Mouse (Mus musculus) inflammation-experienced regulatory T-cells, adult 16 weeks (primary cell): ENCODE data around the gene Pip5k1a. TPM values are rescaled to one million over a fixed set of nuclear protein-coding genes. Genes with fewer than 3 reads are reported as not detected.

Source experiments
- polyA plus RNA-seq: library from polyadenylated mRNA; unstranded; fragments of 100-300 nt; shearing (Covaris generic); gene quantifications from one replicate; pipeline ENCODE4 v1.2.1, GENCODE M21; 2017

Pip5k1a gene
- polyA plus RNA-seq, result 37.0 TPM

DNA sequence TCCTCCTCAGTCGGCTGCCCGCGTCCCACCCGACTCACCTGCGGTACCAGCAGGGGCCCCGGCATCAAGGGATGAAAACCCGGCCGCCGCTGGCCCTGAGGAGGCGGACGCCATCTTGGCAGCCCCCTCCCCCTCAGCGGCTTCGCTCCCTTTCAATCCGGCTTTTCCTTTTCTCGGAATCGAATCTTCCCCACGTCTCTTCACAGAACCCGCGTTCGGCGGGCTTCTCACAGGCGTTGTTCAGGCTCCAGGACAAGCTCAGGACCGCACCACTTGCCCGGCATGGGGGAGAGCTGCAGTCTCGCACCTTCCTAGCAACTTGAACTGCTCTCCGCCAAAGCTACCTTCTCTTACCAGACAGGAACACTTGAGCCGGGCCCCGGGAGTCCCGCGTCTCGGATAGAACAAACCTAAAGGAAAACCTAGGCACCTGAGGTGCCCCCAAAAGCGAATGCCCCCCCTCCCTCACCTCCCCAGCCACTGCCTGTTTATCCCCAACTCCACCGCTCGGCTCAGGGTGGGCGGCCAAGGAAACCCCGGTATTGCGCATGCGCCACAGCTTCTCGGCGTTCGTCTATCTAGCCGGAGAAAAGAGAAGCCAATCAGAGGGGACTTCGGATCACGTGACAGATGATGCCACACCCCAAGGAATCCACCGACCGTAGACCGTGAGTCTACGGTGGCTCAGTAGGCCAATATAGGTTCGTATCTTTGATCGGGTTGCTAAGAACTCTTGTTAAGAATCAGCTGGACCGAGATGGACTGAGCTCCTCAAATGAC is at the start of gene Pip5k1a:
Gene Pip5k1a, minus strand, starts transcription at position 593 of the 780 bp plus-strand sequence.

GRCm38 (mm10) chr3:95141952-95142616 is 35.4 kb upstream of the Pip5k1a start, which contains the start of gene Tnfaip8l2:
TSS of gene Tnfaip8l2 (minus strand) at chr3:95142360.

GRCm38 (mm10) chr3:95133680-95134101 is 27.0 kb upstream of the Pip5k1a start, which contains the start of the genes Scnm1 and Lysmd1:
TSS of gene Scnm1 (minus strand) at chr3:95134011.
TSS of gene Lysmd1 (plus strand) at chr3:95134088.

DNA sequence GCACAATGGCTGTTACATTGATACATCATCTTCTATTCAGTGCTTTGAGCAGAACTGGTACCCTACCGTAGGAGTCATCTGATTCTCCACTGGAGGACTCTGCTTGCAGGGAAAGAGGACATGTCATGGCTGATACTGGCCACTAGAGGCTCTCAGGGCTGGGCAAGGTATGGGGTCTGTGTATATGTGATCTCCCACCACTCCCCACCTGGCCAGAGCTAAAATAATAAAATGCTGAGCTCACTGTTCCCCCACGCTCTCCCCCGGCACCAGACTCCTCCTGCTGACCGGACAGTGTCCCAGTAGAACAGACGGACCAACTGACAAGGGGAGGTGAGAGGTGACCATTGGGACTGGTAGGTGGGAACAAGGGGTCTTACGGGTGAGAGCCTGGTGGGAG is 17.5 kb upstream of the Pip5k1a start, which contains the start of gene Tmod4:
Gene Tmod4, plus strand, starts transcription at position 231 of the 400 bp plus-strand sequence.

DNA sequence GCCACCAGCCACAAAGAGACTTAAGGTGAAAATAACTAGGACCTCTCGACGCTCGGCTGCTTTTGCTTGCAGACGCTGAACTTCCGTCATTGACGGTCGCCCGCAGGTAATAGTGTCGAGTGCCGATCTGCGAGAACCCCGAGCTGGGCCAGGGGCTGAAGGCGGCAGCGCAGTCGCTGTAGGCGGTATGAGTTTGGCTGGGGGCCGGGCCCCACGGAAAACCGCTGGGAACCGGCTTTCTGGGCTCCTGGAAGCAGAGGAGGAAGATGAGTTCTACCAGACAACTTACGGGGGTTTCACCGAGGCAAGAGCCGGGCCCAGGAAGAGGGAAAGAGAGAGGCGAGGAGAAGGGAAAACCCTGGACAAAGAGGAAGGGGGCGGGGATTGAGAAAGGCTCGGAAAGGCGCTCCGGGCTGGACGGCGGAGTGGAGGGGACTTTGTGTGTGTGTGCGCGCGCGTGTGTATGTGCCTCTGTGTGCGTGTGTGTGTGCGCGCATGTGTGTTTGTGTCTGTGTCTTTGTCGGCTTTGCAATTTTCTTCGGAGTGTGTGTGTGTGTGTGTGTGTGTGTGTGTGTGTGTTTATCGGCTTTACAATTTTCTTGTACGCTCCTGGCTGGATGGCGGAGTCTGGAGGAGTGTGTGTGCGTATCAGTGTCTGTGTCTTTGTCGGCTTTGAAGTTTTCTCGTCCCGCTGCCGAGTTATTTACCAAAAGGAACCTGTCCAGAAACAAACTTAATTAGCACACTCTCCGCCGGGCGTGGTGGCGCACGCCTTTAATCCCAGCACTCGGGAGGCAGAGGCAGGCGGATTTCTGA is 4.4 kb upstream of the Pip5k1a start, which contains the start of gene Vps72:
Gene Vps72, plus strand, starts transcription at position 112 of the 816 bp plus-strand sequence.

GRCm38 (mm10) chr3:95042166-95042837 is 64.4 kb downstream of the Pip5k1a start, which contains the start of gene Psmd4:
TSS of gene Psmd4 (minus strand) at chr3:95042614.

GRCm38 (mm10) chr3:95015337-95015872 is 91.3 kb downstream of the Pip5k1a start, which contains the start of gene Zfp687:
TSS of gene Zfp687 (minus strand) at chr3:95015448.

Other genes with a start within 250 kb of the Pip5k1a start
- 348 TPM for gene Psmb4, start 220.0 kb downstream of the Pip5k1a start, polyA plus RNA-seq
- gene Selenbp1, start 173.9 kb downstream of the Pip5k1a start, polyA plus RNA-seq, result 6.7 TPM
- gene Rfx5, start 152.9 kb downstream of the Pip5k1a start, polyA plus RNA-seq, result 29.7 TPM
- 17.1 TPM for gene Pi4kb, start 132.2 kb downstream of the Pip5k1a start, polyA plus RNA-seq
- gene Zfp687, start 91.5 kb downstream of the Pip5k1a start, polyA plus RNA-seq, result 96.9 TPM
- 321 TPM for gene Psmd4, start 64.3 kb downstream of the Pip5k1a start, polyA plus RNA-seq
- 128 TPM for gene Vps72, start 4.1 kb upstream of the Pip5k1a start, polyA plus RNA-seq
- 3.8 TPM for gene Tmod4, start 17.5 kb upstream of the Pip5k1a start, polyA plus RNA-seq
- gene Scnm1, start 27.1 kb upstream of the Pip5k1a start, polyA plus RNA-seq, result 111 TPM
- 34.8 TPM for gene Lysmd1, start 27.2 kb upstream of the Pip5k1a start, polyA plus RNA-seq
- 282 TPM for gene Tnfaip8l2, start 35.4 kb upstream of the Pip5k1a start, polyA plus RNA-seq
- 0.43 TPM for gene Sema6c, start 53.5 kb upstream of the Pip5k1a start, polyA plus RNA-seq
- 34.6 TPM for gene Gabpb2, start 111.0 kb upstream of the Pip5k1a start, polyA plus RNA-seq
- 454 TPM for gene Cdc42se1, start 121.8 kb upstream of the Pip5k1a start, polyA plus RNA-seq
- 9.5 TPM for gene Mllt11, start 125.2 kb upstream of the Pip5k1a start, polyA plus RNA-seq
- gene Gm128, start 134.7 kb upstream of the Pip5k1a start, polyA plus RNA-seq, result 1.4 TPM
- not detected for gene Bnipl, start 144.3 kb upstream of the Pip5k1a start, polyA plus RNA-seq
- 37.4 TPM for gene Mindy1, start 174.4 kb upstream of the Pip5k1a start, polyA plus RNA-seq
- gene Prune1, start 175.1 kb upstream of the Pip5k1a start, polyA plus RNA-seq, result 8.3 TPM
- 0.89 TPM for gene Anxa9, start 200.2 kb upstream of the Pip5k1a start, polyA plus RNA-seq
- 332 TPM for gene Cers2, start 207.9 kb upstream of the Pip5k1a start, polyA plus RNA-seq